22 mouse cellular contexts compared by ENCODE assay signal in genomic region chr2:169927401-169927800, GRCm38 (mm10).
DNase-seq lines count a peak whose midpoint lies in the region; ATAC-seq lines count a peak whose summit lies in the region.
"Had no signal": no experiment of that assay in that cellular context is flagged by ENCODE, and none has a peak within 500 bp of the region (broad histone marks: within the 10 kb centered on the region; RNA-seq: fewer than 3 reads in every experiment).

No protein-coding gene starts in this region.

- H3K27me3 ChIP-seq in megakaryocyte, embryonic 14.5 days (replicated peaks): no peaks in the 10 kb centered on the region
- H3K27me3 ChIP-seq: CH12.LX, Patski had no signal

- H3K4me3 ChIP-seq in megakaryocyte, embryonic 14.5 days (replicated peaks): peak overlapping the region; percentile 34

- peak; percentile 57 to 67 for DNase-seq in cerebellum, postnatal 10 days
- peak; percentile 37 to 64 for DNase-seq in cerebellum, postnatal 14 days
- DNase-seq in cerebellum, adult 8-10 months: no peak
- DNase-seq: adrenal gland, adult 2 months; adrenal gland, adult 8-10 months; adrenal gland, postnatal 10 days; adrenal gland, postnatal 14 days; adrenal gland, postnatal 25 days; adrenal gland, postnatal 36 days; B cell, adult 2 months; cerebellum, adult 11 months; cerebellum, adult 11-12 months; cerebellum, adult 18-20 months; cerebellum, adult 2 months had no signal

- ATAC-seq in cerebellum, adult (ENCODE audit: insufficient number of reproducible peaks, low FRiP score, low TSS enrichment): no peak
- no peak for ATAC-seq in megakaryocyte, adult 5-6 weeks (ENCODE audit: poor library complexity, severe bottlenecking)
- ATAC-seq: activated CD4-positive, CD25-positive, alpha-beta regulatory T cell, adult 4 months; CD4-positive, CD25-positive, alpha-beta regulatory T cell, adult 4 months; Patski had no signal

- no peaks in the 10 kb centered on the region for H3K4me1 ChIP-seq in megakaryocyte, embryonic 14.5 days

- H3K9me3 ChIP-seq in megakaryocyte, embryonic 14.5 days: peaks cover 8% of the 10 kb centered on the region; the same call in 1 of the 2 replicates

- H3K36me3 ChIP-seq in megakaryocyte, embryonic 14.5 days (replicated peaks; ENCODE audit: low read length): no peaks in the 10 kb centered on the region
- H3K36me3 ChIP-seq: G1E had no signal
